Mouse (Mus musculus) testis, adult 2 months (tissue): Measurements from ENCODE around the gene Psap. TPM values are rescaled to one million over a fixed set of nuclear protein-coding genes. Genes with fewer than 3 reads are reported as not detected.
"Not testable (repeated sequence)": the region's sequence is repeated elsewhere in the genome, so short reads cannot be mapped to it uniquely, and the experiment has no call there.

Experiments used
- H3K27ac ChIP-seq: fragments of 200-500 bp; 2 replicates; pipeline ENCODE4 v1.5.1; 2012; ENCODE audit warnings: low read depth, low read length; ENCODE audit not compliant: control insufficient read depth, insufficient read depth
- H3K27me3 ChIP-seq: fragments of 200-500 bp; 2 replicates; pipeline ENCODE4 v1.6.1; 2012; ENCODE audit warnings: mild to moderate bottlenecking, low read length, moderate library complexity; ENCODE audit not compliant: control insufficient read depth, insufficient read depth
- H3K36me3 ChIP-seq: fragments of 200-500 bp; 2 replicates; pipeline ENCODE4 v1.6.1; 2012; ENCODE audit warnings: mild to moderate bottlenecking, low read length; ENCODE audit not compliant: control insufficient read depth, insufficient read depth
- H3K4me1 ChIP-seq: fragments of 200-500 bp; 2 replicates; pipeline ENCODE4 v1.6.1; 2012; ENCODE audit warnings: low read length; ENCODE audit not compliant: control insufficient read depth, insufficient read depth
- H3K4me3 ChIP-seq: fragments of 200-500 bp; 2 replicates; pipeline ENCODE4 v1.5.1; 2012; ENCODE audit warnings: low read depth, mild to moderate bottlenecking, low read length, moderate library complexity, mixed read lengths; ENCODE audit not compliant: control insufficient read depth
- CTCF ChIP-seq: fragments of 200-500 bp; IDR thresholded peaks from 2 replicates; pipeline ENCODE4 v1.5.1; 2012; ENCODE audit warnings: low read depth, mild to moderate bottlenecking, inconsistent platforms, low read length, moderate library complexity; ENCODE audit not compliant: control insufficient read depth, insufficient read depth, insufficient replicate concordance
- POLR2A ChIP-seq: fragments of 200-500 bp; IDR thresholded peaks from 2 replicates; pipeline ENCODE4 v1.6.1; 2012; ENCODE audit warnings: low read depth, mild to moderate bottlenecking, inconsistent platforms, low read length, moderate library complexity; ENCODE audit not compliant: control insufficient read depth
- polyA plus RNA-seq: library from polyadenylated mRNA; depleted of rRNA; stranded (reverse); fragments of >200 nt; gene quantifications from 2 replicates; pipeline ENCODE4 v1.2.3, GENCODE M21; 2012

Gene Psap
- polyA plus RNA-seq, 1 experiment, result 280 TPM

DNA sequence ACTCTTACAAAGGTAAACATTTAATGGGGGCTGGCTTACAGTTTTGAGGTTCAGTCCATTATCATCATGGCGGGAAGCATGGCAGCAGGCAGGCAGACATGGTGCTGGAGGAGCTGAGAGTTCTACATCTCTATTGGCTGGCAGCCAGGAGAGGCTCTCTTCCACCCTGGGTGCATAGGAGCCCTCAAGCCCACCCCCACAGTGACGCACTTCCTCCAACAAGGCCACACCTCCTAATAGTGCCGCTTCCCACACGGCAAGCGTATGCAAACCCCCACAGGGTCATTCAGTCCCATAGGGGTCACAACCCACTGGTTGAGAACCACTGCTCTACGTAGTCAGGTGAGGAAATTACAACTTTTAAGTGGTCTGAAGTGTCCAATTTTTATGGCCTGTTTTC, 37.0 kb upstream of the Psap start:
- Histone ChIP-seq H3K27ac (no peak overlapping the region), H3K27me3 (no peaks in the 10 kb centered on the region), H3K4me3 (no peak overlapping the region), H3K4me1 (0 out of 2 replicates have a peak, but pooled peaks cover 2% of the 10 kb centered on the region), H3K36me3 (no peaks in the 10 kb centered on the region)
- TF ChIP-seq CTCF (no peak), POLR2A (no peak)

DNA sequence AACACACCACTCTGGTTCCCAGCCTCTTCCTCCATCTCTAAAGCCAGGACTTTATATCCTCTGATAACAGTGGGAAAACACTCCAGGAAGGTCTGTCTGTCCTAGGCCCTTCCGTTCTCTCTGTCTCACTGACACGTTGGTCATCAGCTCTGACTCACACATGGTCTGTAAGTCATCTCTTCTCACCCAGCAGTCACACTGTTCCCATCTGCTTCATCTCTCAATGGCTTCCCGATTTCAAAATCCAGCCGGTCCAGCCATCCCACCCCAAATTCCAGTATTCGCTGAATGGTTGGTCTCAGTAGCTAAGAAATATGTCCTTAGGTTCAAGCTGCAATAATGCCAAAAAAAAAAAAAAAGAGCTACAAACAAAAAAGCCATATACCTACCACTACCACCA, 33.5 kb upstream of the Psap start:
- Histone ChIP-seq H3K27me3 (no peaks in the 10 kb centered on the region), H3K4me1 (peaks cover 2% of the 10 kb centered on the region; the same call in 1 of the 2 replicates)

DNA sequence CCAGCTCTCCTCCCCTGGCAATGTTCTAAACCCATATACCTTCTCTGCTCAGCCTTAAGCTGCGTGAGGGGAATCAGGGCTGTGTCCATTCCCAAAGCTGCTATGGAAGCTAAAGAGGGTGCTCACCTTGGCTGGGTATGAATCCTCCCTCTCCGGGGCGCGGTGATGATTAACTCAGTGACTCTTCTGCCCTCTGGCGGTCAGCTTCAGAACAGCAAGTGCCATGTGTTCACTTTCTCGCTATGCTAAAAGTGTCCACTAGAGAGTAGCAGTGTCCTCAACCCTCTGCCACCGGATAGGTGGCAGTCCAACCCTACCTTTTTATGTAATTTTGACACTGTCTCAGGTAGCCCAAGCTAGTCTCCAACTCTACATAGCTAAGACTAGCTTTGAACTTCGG, 32.4 kb upstream of the Psap start:
- Histone ChIP-seq H3K4me3 (no peak overlapping the region), H3K4me1 (peaks cover 2% of the 10 kb centered on the region; the same call in 1 of the 2 replicates), H3K27ac (no peak overlapping the region), H3K27me3 (no peaks in the 10 kb centered on the region), H3K36me3 (no peaks in the 10 kb centered on the region)
- no peak for TF ChIP-seq POLR2A
- peak; percentile 99 for TF ChIP-seq CTCF

More for the DNA sequence above, 33.5 kb upstream of the Psap start:
- Histone ChIP-seq H3K4me3 (no peak overlapping the region), H3K36me3 (no peaks in the 10 kb centered on the region), H3K27ac (no peak overlapping the region)
- no peak for TF ChIP-seq POLR2A
- no peak for TF ChIP-seq CTCF

DNA sequence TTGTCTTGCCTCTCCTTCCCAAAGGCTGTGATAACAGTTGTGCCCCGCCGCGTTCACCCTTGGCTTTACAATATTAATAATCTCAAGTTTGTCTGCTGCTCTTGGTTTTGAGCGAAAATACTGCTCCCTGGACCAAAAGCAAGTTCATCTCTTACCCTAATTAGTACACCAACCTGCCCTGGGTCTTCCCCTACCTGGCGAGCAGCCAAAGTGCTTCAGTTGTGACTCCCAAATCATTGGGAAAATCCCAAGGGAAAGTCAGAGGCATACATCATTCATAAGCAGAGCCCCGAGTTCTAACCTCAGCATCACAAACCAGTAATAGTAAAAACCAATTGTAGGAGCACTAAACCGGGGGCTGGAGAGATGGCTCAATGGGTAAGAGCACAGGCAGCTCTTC, 31.8 kb upstream of the Psap start:
- Histone ChIP-seq H3K36me3 (no peaks in the 10 kb centered on the region), H3K27me3 (no peaks in the 10 kb centered on the region), H3K4me1 (peaks cover 2% of the 10 kb centered on the region; the same call in 1 of the 2 replicates), H3K27ac (no peak overlapping the region), H3K4me3 (no peak overlapping the region)
- TF ChIP-seq POLR2A (no peak), CTCF (no peak)

DNA sequence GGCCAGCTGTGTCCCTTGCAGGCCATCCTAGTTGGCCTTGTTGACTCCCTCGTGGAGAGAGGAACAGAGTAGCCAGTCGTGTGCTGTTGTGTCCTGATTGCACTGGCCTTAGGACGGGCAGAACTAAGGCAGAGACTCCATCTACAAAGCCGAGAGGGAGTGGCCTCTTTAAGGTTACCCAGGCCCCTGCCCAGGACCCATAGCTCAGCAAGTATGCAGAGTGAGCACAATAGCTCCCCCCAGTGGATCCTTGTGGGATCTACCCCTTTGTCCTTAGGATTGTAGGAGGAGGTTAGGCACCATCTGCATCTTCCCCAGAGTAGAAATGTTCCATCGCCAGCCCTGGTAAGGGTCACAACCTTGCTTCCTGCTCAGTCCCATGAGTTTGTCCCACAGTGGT, 30.9 kb upstream of the Psap start:
- Histone ChIP-seq H3K27ac (no peak overlapping the region), H3K4me3 (no peak overlapping the region), H3K27me3 (no peaks in the 10 kb centered on the region), H3K36me3 (no peaks in the 10 kb centered on the region), H3K4me1 (peaks cover 2% of the 10 kb centered on the region; the same call in 1 of the 2 replicates)
- peak; percentile 67; the same call in 1 of the 2 replicates for TF ChIP-seq CTCF
- no peak for TF ChIP-seq POLR2A

DNA sequence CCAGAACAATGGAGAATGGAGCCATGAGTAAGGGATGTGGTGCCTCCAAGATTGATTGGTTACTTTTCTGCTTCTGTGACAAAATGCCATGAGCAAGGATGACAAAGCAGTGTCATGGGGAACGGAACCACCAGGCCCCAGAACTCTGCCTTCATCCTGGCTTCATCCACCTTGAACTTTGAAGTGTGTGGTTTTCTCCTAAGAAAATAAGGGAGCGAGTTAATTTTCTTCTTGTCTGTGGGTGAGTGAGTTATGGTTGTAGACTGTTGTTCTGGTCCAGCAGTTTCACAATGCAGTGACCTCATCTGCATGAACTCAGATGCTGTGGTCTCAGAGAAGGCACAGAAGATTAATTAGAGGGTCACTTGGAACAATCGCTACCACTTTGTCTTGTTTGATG, 29.1 kb upstream of the Psap start:
- H3K4me1 ChIP-seq, H3K27ac ChIP-seq, H3K4me3 ChIP-seq, H3K36me3 ChIP-seq, H3K27me3 ChIP-seq: not testable (repeated sequence)

DNA sequence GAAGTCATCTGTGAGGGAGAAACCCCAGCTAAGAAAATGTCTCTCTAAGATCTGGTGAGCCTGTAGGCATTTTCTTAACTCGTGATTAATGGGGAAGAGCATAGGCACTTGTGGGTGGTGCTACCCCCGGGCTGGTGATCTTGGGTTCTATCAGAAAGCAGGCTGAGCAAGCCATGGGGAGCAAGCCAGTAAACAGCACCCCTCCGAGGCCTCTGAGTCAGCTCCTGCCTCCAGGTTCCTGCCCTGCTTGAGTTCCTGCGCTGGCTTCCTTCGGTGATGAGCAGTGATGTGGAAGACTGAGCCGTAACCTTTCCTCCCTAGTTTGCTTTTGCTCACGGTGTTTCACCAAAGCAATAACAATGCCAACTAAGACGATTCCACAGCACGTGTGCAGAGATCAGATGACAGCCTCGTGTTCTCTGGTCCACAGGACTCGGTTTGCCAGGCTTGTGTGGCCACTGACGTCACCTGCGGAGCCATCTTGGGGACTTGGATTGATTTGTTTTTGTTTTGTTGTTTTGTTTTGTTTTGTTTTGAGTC, 26.9 kb upstream of the Psap start:
- H3K27ac ChIP-seq, result no peak overlapping the region
- H3K36me3 ChIP-seq, result no peaks in the 10 kb centered on the region
- no peaks in the 10 kb centered on the region; the same call in 1 of the 2 replicates for H3K4me1 ChIP-seq
- H3K4me3 ChIP-seq, result no peak overlapping the region
- H3K27me3 ChIP-seq, result no peaks in the 10 kb centered on the region
- no peak for TF ChIP-seq CTCF
- TF ChIP-seq POLR2A, result no peak

DNA sequence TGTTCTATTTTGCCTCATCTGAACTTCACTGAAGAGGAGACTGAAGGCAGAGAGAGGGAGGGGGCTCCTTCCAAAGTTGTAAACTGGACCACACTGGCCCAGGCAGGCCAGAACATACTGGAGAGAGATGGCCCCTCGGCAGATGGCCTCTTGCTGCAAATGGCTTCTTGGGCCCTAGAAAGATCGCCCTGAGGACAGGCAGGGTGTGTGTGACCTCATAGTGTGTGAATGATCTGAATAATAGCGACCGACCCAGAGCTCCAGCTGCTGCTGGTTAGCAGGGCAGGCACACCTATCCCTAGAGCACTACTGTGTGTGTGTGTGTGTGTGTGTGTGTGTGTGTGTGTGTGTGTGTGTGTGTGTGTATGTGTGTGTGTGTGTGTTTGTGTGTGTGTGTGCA, 25.2 kb upstream of the Psap start:
- TF ChIP-seq CTCF (no peak), POLR2A (no peak)
- no peak overlapping the region for H3K27ac ChIP-seq

More for the DNA sequence above, 25.2 kb upstream of the Psap start:
- Histone ChIP-seq H3K27me3 (no peaks in the 10 kb centered on the region), H3K4me3 (no peak overlapping the region), H3K4me1 (no peaks in the 10 kb centered on the region), H3K36me3 (no peaks in the 10 kb centered on the region)
